Mouse (Mus musculus) kidney, adult 2 months (tissue): ENCODE measurements at regions not wholly inside any gene's neighbourhood (a gene's known extent, or its start where the extent isn't known, plus 50 kb on each side); places are given as distances from the start of the nearest gene placed in this dataset.

Source experiments
- CTCF ChIP-seq: fragments of 200-500 bp; conservative IDR thresholded peaks from 2 replicates; pipeline ENCODE4 v1.5.1; 2011; ENCODE audit warnings: low read depth, mild to moderate bottlenecking, control low read depth, low read length, moderate library complexity, mixed read lengths; ENCODE audit not compliant: insufficient read depth, insufficient read length
- POLR2A ChIP-seq: fragments of 200-500 bp; IDR thresholded peaks from one replicate; pipeline ENCODE4 v1.6.1; 2011; ENCODE audit warnings: low read depth, low read length, control low read depth

- TF ChIP-seq CTCF, result no peak
- TF ChIP-seq POLR2A, result no peak
These were observed 173.3 kb upstream of the Elac2 start for GRCm38 (mm10) chr11:64805567-64805966.
